Mouse (Mus musculus): Measurements from ENCODE around the gene Scap. TPM values are rescaled to one million over a fixed set of nuclear protein-coding genes. Genes with fewer than 3 reads are reported as not detected.

Scap gene
- polyA plus RNA-seq, 1 experiment: 13.3 TPM

- H3K27ac ChIP-seq (ENCODE audit: control insufficient read depth, insufficient read depth, low read depth, low read length): peak overlapping the region; percentile 81
- H3K4me3 ChIP-seq (ENCODE audit: control insufficient read depth, low read depth, low read length): peak overlapping the region; percentile 96
- no peaks in the 10 kb centered on the region for H3K27me3 ChIP-seq (ENCODE audit: control insufficient read depth, insufficient read depth, low read length)
- peaks cover 8% of the 10 kb centered on the region for H3K4me1 ChIP-seq (ENCODE audit: control insufficient read depth, insufficient read depth, low read length)
- TF ChIP-seq POLR2A (IDR thresholded peaks at IDR 0.05; ENCODE audit: control insufficient read depth, low read depth, low read length): no peak
- TF ChIP-seq CTCF (IDR thresholded peaks at IDR 0.05; ENCODE audit: control insufficient read depth, insufficient read depth, insufficient replicate concordance, low read depth, low read length): no peak
- H3K36me3 ChIP-seq (ENCODE audit: control insufficient read depth, insufficient read depth, low read length): no peaks in the 10 kb centered on the region
These were observed 74.4 kb downstream of the Scap start for GRCm38 (mm10) chr9:110407311-110408098.

- Histone ChIP-seq H3K36me3 (ENCODE audit: control insufficient read depth, insufficient read depth, low read length) (no peaks in the 10 kb centered on the region), H3K27ac (ENCODE audit: control insufficient read depth, insufficient read depth, low read depth, low read length) (peak within 1 kb of the TSS; percentile 91), H3K4me1 (ENCODE audit: control insufficient read depth, insufficient read depth, low read length) (peaks cover 8% of the 10 kb centered on the region), H3K4me3 (ENCODE audit: control insufficient read depth, low read depth, low read length) (peak within 1 kb of the TSS; percentile 96), H3K27me3 (ENCODE audit: control insufficient read depth, insufficient read depth, low read length) (no peaks in the 10 kb centered on the region)
- no peak for TF ChIP-seq CTCF (IDR thresholded peaks at IDR 0.05; ENCODE audit: control insufficient read depth, insufficient read depth, insufficient replicate concordance, low read depth, low read length)
- TF ChIP-seq POLR2A (IDR thresholded peaks at IDR 0.05; ENCODE audit: control insufficient read depth, low read depth, low read length): peak; percentile 81
These were observed 75.1 kb downstream of the Scap start, which contains the start of gene Ptpn23 for GRCm38 (mm10) chr9:110408099-110408773. Gene Ptpn23, minus strand, starts transcription at chr9:110408213.

GRCm38 (mm10) chr9:110410908-110411887 lies 78.1 kb downstream of the Scap start:
- Histone ChIP-seq H3K27me3 (ENCODE audit: control insufficient read depth, insufficient read depth, low read length) (no peaks in the 10 kb centered on the region), H3K27ac (ENCODE audit: control insufficient read depth, insufficient read depth, low read depth, low read length) (no peak overlapping the region), H3K36me3 (ENCODE audit: control insufficient read depth, insufficient read depth, low read length) (no peaks in the 10 kb centered on the region), H3K4me3 (ENCODE audit: control insufficient read depth, low read depth, low read length) (no peak overlapping the region), H3K4me1 (ENCODE audit: control insufficient read depth, insufficient read depth, low read length) (peaks cover 8% of the 10 kb centered on the region)
- TF ChIP-seq CTCF (IDR thresholded peaks at IDR 0.05; ENCODE audit: control insufficient read depth, insufficient read depth, insufficient replicate concordance, low read depth, low read length): peak; percentile 69; the same call in 1 of the 2 replicates
- no peak for TF ChIP-seq POLR2A (IDR thresholded peaks at IDR 0.05; ENCODE audit: control insufficient read depth, low read depth, low read length)

GRCm38 (mm10) chr9:110412926-110413325 lies 79.8 kb downstream of the Scap start:
- H3K27ac ChIP-seq (ENCODE audit: control insufficient read depth, insufficient read depth, low read depth, low read length): no peak overlapping the region
- TF ChIP-seq POLR2A (IDR thresholded peaks at IDR 0.05; ENCODE audit: control insufficient read depth, low read depth, low read length) (no peak), CTCF (IDR thresholded peaks at IDR 0.05; ENCODE audit: control insufficient read depth, insufficient read depth, insufficient replicate concordance, low read depth, low read length) (no peak)
- H3K4me3 ChIP-seq (ENCODE audit: control insufficient read depth, low read depth, low read length): no peak overlapping the region
- no peaks in the 10 kb centered on the region for H3K27me3 ChIP-seq (ENCODE audit: control insufficient read depth, insufficient read depth, low read length)
- peaks cover 2% of the 10 kb centered on the region for H3K4me1 ChIP-seq (ENCODE audit: control insufficient read depth, insufficient read depth, low read length)
- H3K36me3 ChIP-seq (ENCODE audit: control insufficient read depth, insufficient read depth, low read length): no peaks in the 10 kb centered on the region

GRCm38 (mm10) chr9:110413785-110414184 lies 80.7 kb downstream of the Scap start:
- Histone ChIP-seq H3K4me1 (ENCODE audit: control insufficient read depth, insufficient read depth, low read length) (no peaks in the 10 kb centered on the region; the same call in none of the 2 replicates), H3K27me3 (ENCODE audit: control insufficient read depth, insufficient read depth, low read length) (no peaks in the 10 kb centered on the region), H3K27ac (ENCODE audit: control insufficient read depth, insufficient read depth, low read depth, low read length) (no peak overlapping the region), H3K36me3 (ENCODE audit: control insufficient read depth, insufficient read depth, low read length) (no peaks in the 10 kb centered on the region), H3K4me3 (ENCODE audit: control insufficient read depth, low read depth, low read length) (no peak overlapping the region)
- TF ChIP-seq POLR2A (IDR thresholded peaks at IDR 0.05; ENCODE audit: control insufficient read depth, low read depth, low read length) (no peak), CTCF (IDR thresholded peaks at IDR 0.05; ENCODE audit: control insufficient read depth, insufficient read depth, insufficient replicate concordance, low read depth, low read length) (peak; percentile 34; the same call in 1 of the 2 replicates)

- H3K27ac ChIP-seq (ENCODE audit: control insufficient read depth, insufficient read depth, low read depth, low read length): no peak within 1 kb of the TSS
- no peaks in the 10 kb centered on the region for H3K36me3 ChIP-seq (ENCODE audit: control insufficient read depth, insufficient read depth, low read length)
- H3K4me1 ChIP-seq (ENCODE audit: control insufficient read depth, insufficient read depth, low read length): no peaks in the 10 kb centered on the region
- H3K4me3 ChIP-seq (ENCODE audit: control insufficient read depth, low read depth, low read length): no peak within 1 kb of the TSS
- TF ChIP-seq POLR2A (IDR thresholded peaks at IDR 0.05; ENCODE audit: control insufficient read depth, low read depth, low read length): no peak
- no peak for TF ChIP-seq CTCF (IDR thresholded peaks at IDR 0.05; ENCODE audit: control insufficient read depth, insufficient read depth, insufficient replicate concordance, low read depth, low read length)
- no peaks in the 10 kb centered on the region for H3K27me3 ChIP-seq (ENCODE audit: control insufficient read depth, insufficient read depth, low read length)
These were observed 86.5 kb downstream of the Scap start, which contains the start of gene Ngp for GRCm38 (mm10) chr9:110419511-110420112. Gene Ngp, plus strand, starts transcription at chr9:110419747.

Measured in testis, adult 2 months (tissue).